Mouse (Mus musculus) heart, embryonic 10.5 days (tissue): Measurements from ENCODE around the gene Wipi1. TPM values are rescaled to one million over a fixed set of nuclear protein-coding genes. Genes with fewer than 3 reads are reported as not detected.
"Not testable (repeated sequence)": the region's sequence is repeated elsewhere in the genome, so short reads cannot be mapped to it uniquely, and the experiment has no call there.

ENCODE experiments used
- DNase-seq: peaks from one replicate; pipeline ENCODE4 v3.0.0-alpha.2; 2017; ENCODE audit warnings: low spot score
- H3K27ac ChIP-seq: fragments of 300-500 bp; sonication (generic); 2 replicates; pipeline ENCODE4 v1.5.1; 2016; ENCODE audit warnings: mild to moderate bottlenecking
- H3K27me3 ChIP-seq: fragments of 300-500 bp; sonication (generic); 2 replicates; pipeline ENCODE4 v1.6.1; 2016; ENCODE audit warnings: mild to moderate bottlenecking; ENCODE audit not compliant: poor library complexity, insufficient read depth, severe bottlenecking
- H3K36me3 ChIP-seq: fragments of 300-500 bp; sonication (generic); 2 replicates; pipeline ENCODE4 v1.6.1; 2016; ENCODE audit warnings: mild to moderate bottlenecking, moderate library complexity
- H3K4me1 ChIP-seq: fragments of 300-500 bp; sonication (generic); 2 replicates; pipeline ENCODE4 v1.6.1; 2016; ENCODE audit warnings: mild to moderate bottlenecking
- H3K4me3 ChIP-seq: fragments of 300-500 bp; sonication (generic); 2 replicates; pipeline ENCODE4 v1.5.1; 2016; ENCODE audit warnings: mild to moderate bottlenecking, moderate library complexity
- H3K9me3 ChIP-seq: fragments of 300-500 bp; sonication (generic); 2 replicates; pipeline ENCODE4 v1.6.1; 2016; ENCODE audit warnings: mild to moderate bottlenecking, moderate library complexity
- WGBS: fragments of 180-500 bp; shearing (Covaris S2); methylation state at CpG from one replicate; pipeline ENCODE4 v1.1.7; 2016; 5-methylcytosine and 5-hydroxymethylcytosine counted together
- polyA plus RNA-seq: library from polyadenylated mRNA; unstranded; fragments of >200 nt; fragmentation: Nextera tagmentation; extraction: Ambion mirVana; gene quantifications from 2 replicates; pipeline ENCODE4 v1.2.1, GENCODE M21; 2016

Gene Wipi1
- polyA plus RNA-seq, 1 experiment from 2014 or later, result 29.8 TPM

DNA sequence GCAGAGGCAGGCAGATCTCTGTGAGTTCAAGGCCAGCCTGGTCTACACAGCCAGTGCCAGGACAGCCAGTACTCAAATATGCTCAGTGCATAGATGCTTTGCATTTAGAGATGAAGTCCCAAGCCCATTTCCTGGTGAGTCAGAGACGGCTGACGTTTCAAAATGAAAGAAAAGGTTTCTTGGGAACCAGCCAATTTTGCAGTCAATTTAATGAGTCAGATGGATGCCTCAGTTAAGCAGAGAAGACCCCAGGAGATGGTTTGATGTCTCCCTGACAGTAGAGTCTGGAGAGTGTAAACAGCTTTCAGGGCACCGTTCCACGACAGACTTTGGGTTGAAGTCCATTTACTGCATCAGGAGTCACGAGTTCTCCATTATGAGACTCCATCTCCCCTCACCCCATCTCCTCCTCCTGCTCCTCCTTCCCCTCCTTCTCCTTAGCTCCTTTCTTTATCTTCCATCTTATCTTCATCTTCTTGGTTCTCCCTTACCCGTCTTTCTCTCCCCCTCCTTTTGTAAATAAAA is 24.2 kb upstream of the Wipi1 start:
- peaks cover 3% of the 10 kb centered on the region for H3K4me1 ChIP-seq
- no peak overlapping the region for H3K27ac ChIP-seq
- DNase-seq, result no peak
- H3K9me3 ChIP-seq, result no peaks in the 10 kb centered on the region
- H3K27me3 ChIP-seq, result no peaks in the 10 kb centered on the region
- 78% methylated on average over 6 of the region's 6 CpGs for WGBS
- no peaks in the 10 kb centered on the region for H3K36me3 ChIP-seq
- no peak overlapping the region for H3K4me3 ChIP-seq

DNA sequence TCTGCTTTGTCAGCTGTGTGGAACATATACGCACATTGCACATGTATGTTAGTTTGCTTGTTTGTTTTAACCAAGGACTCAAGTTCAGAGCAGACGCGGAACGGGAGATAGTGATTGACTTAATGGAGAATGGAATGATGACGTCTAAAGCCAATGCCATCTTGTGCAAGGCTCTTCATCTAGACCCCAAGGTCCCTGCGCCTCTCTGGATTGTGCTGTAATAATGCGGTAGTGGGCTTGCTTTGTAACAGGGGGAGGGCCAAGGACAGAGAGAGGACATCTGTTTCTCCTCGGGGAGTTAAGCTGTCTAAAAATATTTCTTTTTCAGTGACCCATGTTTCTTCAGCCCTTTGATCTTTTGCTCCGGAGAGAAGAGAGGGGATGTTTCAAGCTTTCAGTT is 23.2 kb upstream of the Wipi1 start:
- Histone ChIP-seq H3K9me3 (no peaks in the 10 kb centered on the region), H3K27me3 (no peaks in the 10 kb centered on the region), H3K36me3 (no peaks in the 10 kb centered on the region), H3K27ac (no peak overlapping the region; the same call in 1 of the 2 replicates), H3K4me3 (no peak overlapping the region), H3K4me1 (peaks cover 3% of the 10 kb centered on the region)
- WGBS, result 73% methylated on average over 9 of the region's 9 CpGs
- DNase-seq, result no peak

DNA sequence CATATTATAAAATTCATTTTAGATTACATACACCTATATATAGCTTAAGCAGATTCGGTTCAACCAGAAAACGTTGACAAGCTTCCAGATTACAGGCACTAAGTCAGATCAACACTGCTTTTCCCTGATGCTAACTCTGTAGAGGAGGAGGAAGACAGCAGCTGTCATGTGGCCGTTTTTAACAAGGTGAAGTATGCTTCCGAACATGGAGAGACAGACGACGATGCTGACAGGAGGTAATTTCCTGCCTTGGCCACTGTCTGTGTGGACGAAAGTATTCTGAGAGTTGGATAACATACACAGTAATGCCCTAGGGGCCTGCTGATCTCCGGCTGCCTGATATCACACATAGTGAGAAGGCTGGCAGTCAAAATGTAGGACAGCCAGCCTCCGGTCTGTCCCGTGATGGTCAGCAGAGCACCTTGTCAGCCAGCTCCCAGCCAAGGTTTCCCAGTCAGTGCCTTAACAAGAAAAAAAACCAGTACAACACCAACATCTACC is 17.3 kb upstream of the Wipi1 start:
- 0 out of 2 replicates have a peak overlapping the region, but pooled peaks have one; percentile 3 for H3K4me3 ChIP-seq
- peak overlapping the region; percentile 78 for H3K27ac ChIP-seq
- peaks cover 21% of the 10 kb centered on the region for H3K4me1 ChIP-seq

DNA sequence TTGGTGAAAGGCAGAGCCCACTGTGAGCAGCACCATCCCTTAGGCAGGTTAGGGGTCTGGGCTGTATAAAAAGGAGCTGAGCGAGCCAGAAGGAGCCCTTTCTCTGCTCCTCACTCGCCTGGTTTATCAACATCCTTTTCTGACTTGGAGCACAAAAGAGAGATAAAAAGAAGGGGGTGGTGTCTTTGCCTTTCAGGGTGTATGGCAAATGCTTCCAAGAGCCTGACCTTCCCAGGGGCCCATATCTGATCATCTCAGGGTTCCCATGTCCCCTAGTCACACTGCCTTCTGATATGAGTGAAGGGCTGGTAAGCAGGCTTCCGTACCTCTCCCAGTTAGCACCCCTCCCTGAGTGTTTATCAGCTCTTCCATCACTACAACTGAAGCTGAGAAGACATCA is 16.3 kb upstream of the Wipi1 start:
- H3K27ac ChIP-seq, result peak overlapping the region; percentile 22; the same call in 1 of the 2 replicates
- H3K4me3 ChIP-seq, result no peak overlapping the region
- no peak for DNase-seq
- WGBS, result 53% methylated on average over 3 of the region's 3 CpGs
- no peaks in the 10 kb centered on the region for H3K27me3 ChIP-seq
- peaks cover 29% of the 10 kb centered on the region for H3K4me1 ChIP-seq
- 0 out of 2 replicates have a peak, but pooled peaks cover 3% of the 10 kb centered on the region for H3K9me3 ChIP-seq
- H3K36me3 ChIP-seq, result no peaks in the 10 kb centered on the region

More for the DNA sequence above, 17.3 kb upstream of the Wipi1 start:
- 18% methylated on average over 10 of the region's 10 CpGs for WGBS
- 0 out of 2 replicates have a peak, but pooled peaks cover 3% of the 10 kb centered on the region for H3K9me3 ChIP-seq
- no peaks in the 10 kb centered on the region for H3K27me3 ChIP-seq
- no peaks in the 10 kb centered on the region for H3K36me3 ChIP-seq
- no peak for DNase-seq

DNA sequence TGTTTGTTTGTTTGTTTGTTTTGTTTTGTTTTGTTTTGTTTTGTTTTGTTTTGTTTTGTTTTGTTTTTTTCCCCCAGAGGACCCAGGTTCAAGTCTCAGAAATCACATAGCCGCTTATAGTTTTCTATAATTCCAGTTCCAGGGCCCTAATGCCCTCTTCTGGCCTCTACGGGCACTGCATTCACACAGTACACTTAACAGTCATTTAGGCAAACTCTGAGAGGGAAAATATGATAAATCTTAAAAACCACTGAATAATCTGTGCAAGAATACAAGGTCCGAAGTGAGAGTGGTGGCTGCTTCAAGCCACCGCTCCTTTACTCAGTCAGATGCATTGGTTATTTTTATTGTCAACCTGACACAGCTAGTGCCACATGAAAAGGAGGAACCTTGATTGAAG is 15.9 kb upstream of the Wipi1 start:
- 81% methylated on average over 4 of the region's 4 CpGs for WGBS
- H3K4me1 ChIP-seq, result peaks cover 34% of the 10 kb centered on the region
- H3K4me3 ChIP-seq, result no peak overlapping the region
- H3K27ac ChIP-seq, result peak overlapping the region; percentile 22; the same call in 1 of the 2 replicates
- H3K36me3 ChIP-seq, result no peaks in the 10 kb centered on the region
- no peak for DNase-seq
- H3K27me3 ChIP-seq, result no peaks in the 10 kb centered on the region
- H3K9me3 ChIP-seq, result 0 out of 2 replicates have a peak, but pooled peaks cover 3% of the 10 kb centered on the region

DNA sequence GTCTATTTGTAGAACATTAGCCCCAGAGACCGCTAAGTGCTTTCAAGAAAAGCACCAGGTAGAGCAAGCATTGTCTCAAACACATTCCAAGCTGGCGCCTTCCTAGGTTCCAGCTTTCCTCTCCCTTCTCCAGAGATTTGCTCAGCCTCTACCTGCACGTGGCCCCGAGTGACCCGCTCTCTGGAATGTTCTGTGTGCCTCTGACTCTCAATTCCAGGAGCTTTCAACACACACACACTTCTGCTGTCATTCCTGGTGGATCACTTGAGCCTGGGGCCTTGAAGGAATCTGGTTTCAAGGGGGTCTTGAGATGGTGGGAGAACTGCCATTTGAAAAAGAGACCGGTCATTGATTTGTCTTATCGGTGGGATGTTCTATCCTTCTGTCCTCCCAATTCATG is 11.5 kb upstream of the Wipi1 start:
- Histone ChIP-seq H3K9me3 (0 out of 2 replicates have a peak, but pooled peaks cover 3% of the 10 kb centered on the region), H3K27me3 (no peaks in the 10 kb centered on the region), H3K27ac (peak overlapping the region; percentile 81), H3K4me3 (no peak overlapping the region), H3K4me1 (peaks cover 36% of the 10 kb centered on the region), H3K36me3 (no peaks in the 10 kb centered on the region)
- 66% methylated on average over 7 of the region's 7 CpGs for WGBS
- DNase-seq, result no peak

DNA sequence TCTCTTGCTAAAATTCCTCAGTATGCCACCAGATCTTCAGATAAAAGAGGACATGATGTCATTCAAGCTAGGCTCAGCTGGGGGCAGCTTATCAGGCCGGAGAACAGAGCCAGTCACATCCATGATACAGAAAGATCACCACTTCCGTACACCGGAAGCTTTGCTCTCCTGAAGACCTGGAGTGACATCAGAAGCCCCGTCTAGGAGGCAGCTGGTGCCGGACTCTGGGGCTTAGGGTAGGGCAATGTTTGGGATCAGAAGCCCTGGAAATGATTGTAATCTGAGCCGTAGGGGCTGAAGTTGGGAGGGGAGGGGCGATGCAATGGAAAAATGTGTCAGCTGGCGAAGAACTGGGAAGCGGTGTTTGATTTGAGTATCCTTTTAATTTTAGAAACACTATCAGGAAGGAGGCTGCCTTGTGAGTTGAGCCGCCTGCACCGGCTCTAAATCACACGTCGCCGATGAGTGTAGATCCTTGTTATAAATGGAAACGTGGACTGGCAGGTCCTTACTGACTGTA is 10.8 kb upstream of the Wipi1 start:
- Histone ChIP-seq H3K9me3 (0 out of 2 replicates have a peak, but pooled peaks cover 3% of the 10 kb centered on the region), H3K27ac (peak overlapping the region; percentile 81), H3K4me3 (peak overlapping the region; percentile 50), H3K27me3 (no peaks in the 10 kb centered on the region), H3K36me3 (no peaks in the 10 kb centered on the region), H3K4me1 (peaks cover 37% of the 10 kb centered on the region)
- peak; percentile 82 for DNase-seq
- 5% methylated on average over 15 of the region's 15 CpGs for WGBS

DNA sequence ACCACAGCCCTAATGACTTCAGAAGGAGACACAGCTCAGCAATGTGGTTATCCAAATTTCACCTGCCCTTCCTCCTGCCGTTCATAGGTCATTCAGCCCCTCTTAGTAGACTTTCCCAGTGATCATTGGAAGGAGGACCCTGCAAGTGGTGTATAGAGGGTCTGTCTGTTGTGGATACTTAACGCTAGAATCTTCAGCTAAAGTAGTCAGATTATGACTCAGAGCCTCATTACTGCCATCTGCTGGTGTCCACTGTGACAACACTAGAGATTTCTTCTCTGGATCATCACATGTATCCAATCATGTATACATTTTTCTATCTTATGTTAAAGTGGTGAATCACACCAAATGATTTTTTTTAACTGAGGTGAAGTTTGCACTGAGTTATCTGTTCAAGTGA is 9.4 kb upstream of the Wipi1 start:
- Histone ChIP-seq H3K27me3 (no peaks in the 10 kb centered on the region), H3K4me3 (no peak overlapping the region), H3K27ac (peak overlapping the region; percentile 81; the same call in 1 of the 2 replicates), H3K4me1 (peaks cover 43% of the 10 kb centered on the region), H3K9me3 (0 out of 2 replicates have a peak, but pooled peaks cover 3% of the 10 kb centered on the region), H3K36me3 (no peaks in the 10 kb centered on the region)
- WGBS, result 16% methylated on average over 2 of the region's 2 CpGs
- DNase-seq, result no peak

DNA sequence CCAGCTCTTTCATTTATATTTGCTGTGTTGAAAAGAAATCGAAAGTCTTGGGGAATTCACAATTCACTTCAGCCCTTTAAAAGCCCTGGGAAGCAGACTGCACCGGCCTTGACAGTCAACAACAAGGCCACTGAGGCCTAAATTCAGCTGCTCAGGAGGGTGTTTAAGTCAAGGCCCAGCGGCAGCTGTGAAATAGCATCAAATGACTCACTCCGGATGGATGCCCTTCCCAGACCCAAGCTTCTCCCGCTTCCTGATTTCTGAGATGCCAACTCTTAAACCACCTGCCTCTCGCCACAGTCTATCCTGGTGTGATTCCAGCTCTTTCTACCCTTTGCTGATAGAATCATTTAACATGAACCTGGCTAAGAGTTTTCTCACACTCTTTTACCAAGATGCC is 8.6 kb upstream of the Wipi1 start:
- 74% methylated on average over 6 of the region's 6 CpGs for WGBS
- DNase-seq, result no peak
- H3K9me3 ChIP-seq, result 0 out of 2 replicates have a peak, but pooled peaks cover 3% of the 10 kb centered on the region
- peaks cover 40% of the 10 kb centered on the region for H3K4me1 ChIP-seq
- no peak overlapping the region for H3K27ac ChIP-seq
- no peak overlapping the region for H3K4me3 ChIP-seq
- H3K27me3 ChIP-seq, result no peaks in the 10 kb centered on the region
- no peaks in the 10 kb centered on the region for H3K36me3 ChIP-seq

DNA sequence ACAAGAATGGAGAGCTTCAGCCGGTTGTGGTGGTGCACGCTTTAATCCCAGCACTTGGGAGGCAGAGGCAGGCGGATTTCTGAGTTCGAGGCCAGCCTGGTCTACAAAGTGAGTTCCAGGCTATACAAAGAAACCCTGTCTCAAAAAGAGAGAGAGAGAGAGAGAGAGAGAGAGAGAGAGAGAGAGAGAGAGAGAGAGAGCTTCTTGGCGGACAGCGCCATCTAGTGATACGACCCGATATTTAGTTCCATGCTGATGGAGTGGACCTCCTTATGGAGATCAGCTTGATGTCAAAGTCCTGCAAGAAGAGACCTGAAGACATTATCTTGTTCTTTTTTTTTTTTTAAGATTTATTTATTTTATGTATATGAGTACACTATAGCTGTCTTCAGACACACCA is 7.3 kb upstream of the Wipi1 start:
- DNase-seq, H3K27me3 ChIP-seq, H3K9me3 ChIP-seq, H3K4me3 ChIP-seq, H3K36me3 ChIP-seq, H3K27ac ChIP-seq: not testable (repeated sequence)
- 31% methylated on average over 8 of the region's 8 CpGs for WGBS
- H3K4me1 ChIP-seq, result peaks cover 40% of the 10 kb centered on the region

DNA sequence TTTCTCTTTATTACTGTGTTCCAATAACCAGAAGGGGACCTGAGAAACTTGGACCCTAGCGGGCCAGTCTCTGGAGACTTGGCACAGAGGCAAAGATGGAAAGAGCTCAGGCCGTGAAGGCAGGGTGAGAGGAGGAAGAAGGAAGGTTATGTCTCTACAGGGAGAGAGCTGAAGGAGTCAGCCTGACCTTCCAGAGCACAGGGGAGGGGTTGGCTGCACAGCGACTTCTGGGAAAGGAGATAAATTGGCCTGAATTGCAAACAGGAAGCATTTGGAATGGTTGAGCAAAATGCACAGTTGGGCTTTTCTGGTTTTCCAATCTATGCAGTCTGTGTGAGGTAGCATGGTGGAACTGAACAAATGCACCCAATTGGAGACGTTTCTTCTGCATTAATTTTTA is 5.0 kb upstream of the Wipi1 start:
- Histone ChIP-seq H3K27ac (peak overlapping the region; percentile 44; the same call in 1 of the 2 replicates), H3K9me3 (no peaks in the 10 kb centered on the region), H3K36me3 (no peaks in the 10 kb centered on the region), H3K4me3 (no peak overlapping the region), H3K4me1 (peaks cover 25% of the 10 kb centered on the region), H3K27me3 (no peaks in the 10 kb centered on the region)
- no peak for DNase-seq
- 62% methylated on average over 4 of the region's 4 CpGs for WGBS

DNA sequence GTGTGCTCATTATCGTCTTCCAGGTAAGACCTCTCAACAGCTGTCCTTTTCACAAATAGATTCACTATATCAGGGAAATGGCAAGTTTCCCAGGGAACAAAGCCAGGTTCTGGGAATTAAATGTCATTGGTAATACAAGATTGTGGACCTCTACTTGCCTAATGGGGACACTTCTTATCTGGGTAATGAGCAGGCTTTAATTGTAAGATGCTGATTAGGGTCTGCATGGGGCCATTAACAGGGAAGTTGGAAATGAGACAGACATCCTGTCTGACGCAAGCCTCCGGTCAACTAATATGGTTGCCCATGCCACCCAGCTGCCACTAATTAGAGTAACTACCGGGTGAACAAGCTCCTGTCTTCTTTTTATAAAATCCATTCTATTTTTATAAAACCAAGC is 4.6 kb upstream of the Wipi1 start:
- Histone ChIP-seq H3K4me3 (no peak overlapping the region), H3K9me3 (no peaks in the 10 kb centered on the region), H3K4me1 (peaks cover 25% of the 10 kb centered on the region; the same call in 1 of the 2 replicates), H3K27ac (no peak overlapping the region; the same call in 1 of the 2 replicates), H3K27me3 (no peaks in the 10 kb centered on the region), H3K36me3 (no peaks in the 10 kb centered on the region)
- DNase-seq, result no peak
- WGBS, result 64% methylated on average over 4 of the region's 4 CpGs

DNA sequence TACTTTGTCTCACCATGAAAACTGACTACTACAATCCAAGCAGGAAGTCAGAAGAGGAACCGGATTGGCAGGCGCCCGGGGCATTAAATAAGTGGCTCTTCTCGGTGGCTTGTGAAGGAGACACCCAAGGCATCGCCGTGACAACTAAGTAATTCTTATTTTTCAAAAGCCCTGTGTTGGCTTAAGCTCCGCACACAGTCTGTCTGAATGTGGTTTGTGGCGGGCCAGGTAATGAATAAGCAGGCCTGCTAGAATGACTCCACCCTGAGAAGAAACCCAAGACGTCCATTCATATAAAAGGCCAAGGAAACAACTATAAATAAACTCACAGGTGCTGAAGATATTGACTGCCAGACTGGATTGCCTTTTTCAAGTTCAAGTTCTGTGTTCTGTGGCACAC is 3.5 kb upstream of the Wipi1 start:
- DNase-seq, result no peak
- 78% methylated on average over 9 of the region's 9 CpGs for WGBS
- H3K27ac ChIP-seq, result no peak overlapping the region
- H3K36me3 ChIP-seq, result no peaks in the 10 kb centered on the region
- H3K27me3 ChIP-seq, result no peaks in the 10 kb centered on the region
- H3K9me3 ChIP-seq, result no peaks in the 10 kb centered on the region
- no peak overlapping the region for H3K4me3 ChIP-seq
- H3K4me1 ChIP-seq, result peaks cover 27% of the 10 kb centered on the region
